Mouse (Mus musculus): ENCODE measurements around the gene Atp2c2. TPM values are rescaled to one million over a fixed set of nuclear protein-coding genes. Genes with fewer than 3 reads are reported as not detected.

The Atp2c2 gene
- polyA plus RNA-seq, 1 experiment from 2014 or later = 0.27 TPM

GRCm38 (mm10) chr8:119724596-119724995 is 24.8 kb downstream of the Atp2c2 start:
- no peak for ATAC-seq (ENCODE audit: low read depth)
- Histone ChIP-seq H3K36me3 (ENCODE audit: control insufficient read depth, insufficient read depth) (no peaks in the 10 kb centered on the region), H3K4me2 (ENCODE audit: low read depth, low read length) (no peak overlapping the region), H3K9me3 (replicated peaks; ENCODE audit: control insufficient read depth, low read length) (no peaks in the 10 kb centered on the region), H3K27ac (ENCODE audit: low read length) (no peak overlapping the region), H3K9ac (ENCODE audit: low read depth, low read length) (no peak overlapping the region), H3K4me1 (ENCODE audit: control insufficient read depth, low read depth, low read length) (peaks cover 7% of the 10 kb centered on the region), H3K4me3 (ENCODE audit: low read depth, low read length) (no peak overlapping the region), H3K27me3 (ENCODE audit: control insufficient read depth, insufficient read depth, low read depth, low read length) (no peaks in the 10 kb centered on the region)
- WGBS (ENCODE audit: insufficient replicate concordance) = 55% methylated on average over 6 of the region's 6 CpGs

DNA sequence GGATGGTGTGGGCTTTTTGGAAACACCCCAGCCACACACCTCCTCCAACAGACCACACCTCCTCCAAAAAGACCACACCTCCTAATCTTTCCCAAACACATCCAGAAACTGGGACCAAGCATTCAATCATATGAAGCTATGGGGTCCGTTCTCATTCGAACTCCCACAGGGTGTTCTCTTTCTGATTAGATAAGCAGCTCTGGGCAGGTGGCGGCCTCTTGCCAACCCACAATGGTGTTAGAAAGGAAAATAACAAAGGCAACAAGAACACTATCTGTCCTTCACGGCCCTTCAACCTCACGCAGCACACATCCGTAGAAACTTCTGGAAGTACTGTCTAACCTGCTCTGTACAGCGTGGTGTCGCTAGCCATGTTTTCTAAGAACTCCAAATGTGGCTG is 27.3 kb downstream of the Atp2c2 start:
- H3K9me3 ChIP-seq (replicated peaks; ENCODE audit: control insufficient read depth, low read length) = no peaks in the 10 kb centered on the region
- H3K27ac ChIP-seq (ENCODE audit: low read length) = no peak overlapping the region
- WGBS (ENCODE audit: insufficient replicate concordance) = 24% methylated on average over 8 of the region's 8 CpGs
- ATAC-seq (ENCODE audit: low read depth) = peak; percentile 76
- no peak overlapping the region for H3K9ac ChIP-seq (ENCODE audit: low read depth, low read length)
- peaks cover 7% of the 10 kb centered on the region for H3K4me1 ChIP-seq (ENCODE audit: control insufficient read depth, low read depth, low read length)
- no peak overlapping the region for H3K4me3 ChIP-seq (ENCODE audit: low read depth, low read length)
- H3K4me2 ChIP-seq (ENCODE audit: low read depth, low read length) = 0 out of 2 replicates have a peak overlapping the region, but pooled peaks have one; percentile 9
- no peaks in the 10 kb centered on the region for H3K36me3 ChIP-seq (ENCODE audit: control insufficient read depth, insufficient read depth)
- H3K27me3 ChIP-seq (ENCODE audit: control insufficient read depth, insufficient read depth, low read depth, low read length) = no peaks in the 10 kb centered on the region

- no peak for ATAC-seq (ENCODE audit: low read depth)
- Histone ChIP-seq H3K27me3 (ENCODE audit: control insufficient read depth, insufficient read depth, low read depth, low read length) (no peaks in the 10 kb centered on the region), H3K4me1 (ENCODE audit: control insufficient read depth, low read depth, low read length) (peaks cover 7% of the 10 kb centered on the region), H3K27ac (ENCODE audit: low read length) (no peak overlapping the region), H3K36me3 (ENCODE audit: control insufficient read depth, insufficient read depth) (no peaks in the 10 kb centered on the region), H3K9me3 (replicated peaks; ENCODE audit: control insufficient read depth, low read length) (no peaks in the 10 kb centered on the region), H3K9ac (ENCODE audit: low read depth, low read length) (no peak overlapping the region), H3K4me3 (ENCODE audit: low read depth, low read length) (no peak overlapping the region), H3K4me2 (ENCODE audit: low read depth, low read length) (no peak overlapping the region)
- 66% methylated on average over 8 of the region's 8 CpGs for WGBS (ENCODE audit: insufficient replicate concordance)
Observed at GRCm38 (mm10) chr8:119728351-119728895, 28.6 kb downstream of the Atp2c2 start.

DNA sequence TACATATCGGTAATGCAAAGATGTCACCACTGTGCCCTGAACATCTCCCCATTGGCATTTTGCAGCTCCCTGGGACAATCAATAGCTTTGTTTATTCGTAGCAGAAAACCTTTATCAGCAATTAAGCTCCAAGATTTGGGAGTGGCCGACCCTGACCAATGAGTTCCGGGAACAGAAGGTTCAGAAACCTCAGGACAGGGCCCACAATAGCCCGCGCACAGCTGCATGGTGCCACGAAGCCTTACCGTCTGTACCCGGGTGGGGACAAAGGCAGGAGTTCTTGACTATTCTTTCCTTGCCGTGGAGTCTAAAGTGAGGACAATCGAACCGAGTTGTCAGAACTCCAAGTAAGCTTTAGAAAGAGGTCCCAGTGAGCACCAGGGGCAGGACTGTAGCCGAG is 32.3 kb downstream of the Atp2c2 start:
- H3K27ac ChIP-seq (ENCODE audit: low read length) = no peak overlapping the region
- no peaks in the 10 kb centered on the region for H3K9me3 ChIP-seq (replicated peaks; ENCODE audit: control insufficient read depth, low read length)
- H3K27me3 ChIP-seq (ENCODE audit: control insufficient read depth, insufficient read depth, low read depth, low read length) = no peaks in the 10 kb centered on the region
- peaks cover 1% of the 10 kb centered on the region for H3K4me1 ChIP-seq (ENCODE audit: control insufficient read depth, low read depth, low read length)
- no peaks in the 10 kb centered on the region for H3K36me3 ChIP-seq (ENCODE audit: control insufficient read depth, insufficient read depth)
- no peak overlapping the region for H3K9ac ChIP-seq (ENCODE audit: low read depth, low read length)
- WGBS (ENCODE audit: insufficient replicate concordance) = 65% methylated on average over 13 of the region's 13 CpGs
- ATAC-seq (ENCODE audit: low read depth) = no peak
- H3K4me3 ChIP-seq (ENCODE audit: low read depth, low read length) = no peak overlapping the region
- H3K4me2 ChIP-seq (ENCODE audit: low read depth, low read length) = no peak overlapping the region

GRCm38 (mm10) chr8:119736348-119736917 is 36.6 kb downstream of the Atp2c2 start:
- Histone ChIP-seq H3K4me1 (ENCODE audit: control insufficient read depth, low read depth, low read length) (no peaks in the 10 kb centered on the region; the same call in 1 of the 2 replicates), H3K4me2 (ENCODE audit: low read depth, low read length) (no peak overlapping the region), H3K27me3 (ENCODE audit: control insufficient read depth, insufficient read depth, low read depth, low read length) (no peaks in the 10 kb centered on the region; the same call in 1 of the 2 replicates), H3K4me3 (ENCODE audit: low read depth, low read length) (no peak overlapping the region), H3K27ac (ENCODE audit: low read length) (no peak overlapping the region), H3K9me3 (replicated peaks; ENCODE audit: control insufficient read depth, low read length) (no peaks in the 10 kb centered on the region), H3K36me3 (ENCODE audit: control insufficient read depth, insufficient read depth) (no peaks in the 10 kb centered on the region), H3K9ac (ENCODE audit: low read depth, low read length) (no peak overlapping the region)
- ATAC-seq (ENCODE audit: low read depth) = no peak
- 65% methylated on average over 10 of the region's 10 CpGs for WGBS (ENCODE audit: insufficient replicate concordance)

DNA sequence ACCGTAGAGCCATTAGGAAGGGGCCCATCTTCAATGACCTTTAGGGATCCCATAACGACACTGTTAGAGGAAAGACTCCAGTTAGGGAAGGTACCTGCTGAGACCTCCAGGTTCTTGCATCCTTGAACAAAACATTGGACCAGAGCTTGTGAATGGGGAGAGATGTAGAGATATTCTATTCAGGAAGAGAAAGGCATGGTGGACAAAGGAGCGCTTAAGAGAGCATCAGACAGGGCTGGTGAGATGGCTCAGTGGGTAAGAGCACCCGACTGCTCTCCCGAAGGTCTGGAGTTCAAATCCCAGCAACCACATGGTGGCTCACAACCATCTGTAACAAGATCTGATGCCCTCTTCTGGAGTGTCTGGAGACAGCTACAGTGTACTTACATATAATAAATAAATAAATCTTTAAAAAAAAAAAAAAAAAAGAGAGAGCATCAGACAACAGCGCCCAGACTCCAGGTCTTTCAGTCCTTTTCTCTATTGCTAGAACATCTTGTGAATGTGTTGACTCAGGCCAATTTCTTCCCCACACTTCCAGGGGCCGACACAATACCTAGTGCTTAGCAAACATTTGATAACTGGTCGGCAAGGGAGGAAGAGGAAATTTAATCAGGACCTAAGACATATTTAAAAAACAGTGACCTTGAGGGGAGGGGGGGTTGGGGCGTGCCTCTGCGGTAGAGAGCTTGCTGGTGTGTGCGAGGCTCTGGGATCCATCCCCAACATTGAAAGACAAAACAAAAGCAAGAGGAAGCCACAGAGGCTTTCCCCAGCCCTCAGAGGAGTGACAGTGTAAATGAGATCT is 37.5 kb downstream of the Atp2c2 start:
- Histone ChIP-seq H3K4me3 (ENCODE audit: low read depth, low read length) (no peak overlapping the region), H3K4me2 (ENCODE audit: low read depth, low read length) (no peak overlapping the region), H3K4me1 (ENCODE audit: control insufficient read depth, low read depth, low read length) (no peaks in the 10 kb centered on the region; the same call in 1 of the 2 replicates), H3K9ac (ENCODE audit: low read depth, low read length) (no peak overlapping the region), H3K9me3 (replicated peaks; ENCODE audit: control insufficient read depth, low read length) (no peaks in the 10 kb centered on the region), H3K27me3 (ENCODE audit: control insufficient read depth, insufficient read depth, low read depth, low read length) (no peaks in the 10 kb centered on the region; the same call in 1 of the 2 replicates), H3K36me3 (ENCODE audit: control insufficient read depth, insufficient read depth) (no peaks in the 10 kb centered on the region), H3K27ac (ENCODE audit: low read length) (no peak overlapping the region)
- ATAC-seq (ENCODE audit: low read depth) = peak; percentile 39; the same call in 1 of the 2 replicates
- 51% methylated on average over 11 of the region's 11 CpGs for WGBS (ENCODE audit: insufficient replicate concordance)

DNA sequence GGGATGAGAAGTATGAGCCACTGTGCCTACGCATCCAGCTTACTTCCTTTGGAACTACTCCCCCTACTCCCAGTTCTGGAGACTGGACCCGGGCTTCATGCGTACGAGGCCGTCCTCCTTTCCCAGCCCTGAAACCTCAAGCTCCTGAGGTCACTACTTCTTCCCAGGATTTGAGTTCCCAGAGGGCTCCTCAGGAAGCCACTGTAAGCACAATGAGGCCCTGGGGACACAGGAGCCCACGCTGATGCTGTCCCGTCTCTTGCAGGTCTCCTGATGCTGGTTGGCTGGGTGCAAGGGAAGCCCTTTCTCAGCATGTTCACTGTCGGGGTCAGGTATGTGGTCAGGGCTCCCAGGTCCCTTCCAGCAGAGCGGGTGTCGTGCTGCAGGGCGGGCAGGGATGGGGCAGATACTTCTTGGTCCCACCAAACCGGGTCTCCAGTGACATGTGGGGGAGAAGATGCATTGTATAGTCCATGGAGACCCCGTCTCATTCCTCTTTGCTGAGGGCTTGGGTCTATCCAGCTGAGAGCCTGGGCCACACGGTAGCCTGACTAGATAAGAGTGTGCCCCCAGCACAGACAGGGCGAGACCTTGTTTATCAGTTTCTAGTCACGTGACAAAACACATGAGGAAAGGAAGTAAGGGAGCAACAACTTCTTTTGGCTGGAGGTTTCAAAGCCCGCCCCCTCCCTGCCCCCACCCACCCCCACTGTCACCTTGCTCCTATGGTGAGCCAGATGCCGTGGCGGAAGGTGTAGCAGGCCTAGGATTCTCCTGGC is 38.5 kb downstream of the Atp2c2 start:
- H3K4me3 ChIP-seq (ENCODE audit: low read depth, low read length) = no peak overlapping the region
- H3K27me3 ChIP-seq (ENCODE audit: control insufficient read depth, insufficient read depth, low read depth, low read length) = no peaks in the 10 kb centered on the region; the same call in 1 of the 2 replicates
- H3K4me1 ChIP-seq (ENCODE audit: control insufficient read depth, low read depth, low read length) = no peaks in the 10 kb centered on the region; the same call in 1 of the 2 replicates
- H3K9me3 ChIP-seq (replicated peaks; ENCODE audit: control insufficient read depth, low read length) = no peaks in the 10 kb centered on the region
- peak; percentile 71 for ATAC-seq (ENCODE audit: low read depth)
- no peak overlapping the region for H3K4me2 ChIP-seq (ENCODE audit: low read depth, low read length)
- no peak overlapping the region for H3K27ac ChIP-seq (ENCODE audit: low read length)
- H3K36me3 ChIP-seq (ENCODE audit: control insufficient read depth, insufficient read depth) = no peaks in the 10 kb centered on the region
- H3K9ac ChIP-seq (ENCODE audit: low read depth, low read length) = no peak overlapping the region
- WGBS (ENCODE audit: insufficient replicate concordance) = 50% methylated on average over 19 of the region's 19 CpGs

DNA sequence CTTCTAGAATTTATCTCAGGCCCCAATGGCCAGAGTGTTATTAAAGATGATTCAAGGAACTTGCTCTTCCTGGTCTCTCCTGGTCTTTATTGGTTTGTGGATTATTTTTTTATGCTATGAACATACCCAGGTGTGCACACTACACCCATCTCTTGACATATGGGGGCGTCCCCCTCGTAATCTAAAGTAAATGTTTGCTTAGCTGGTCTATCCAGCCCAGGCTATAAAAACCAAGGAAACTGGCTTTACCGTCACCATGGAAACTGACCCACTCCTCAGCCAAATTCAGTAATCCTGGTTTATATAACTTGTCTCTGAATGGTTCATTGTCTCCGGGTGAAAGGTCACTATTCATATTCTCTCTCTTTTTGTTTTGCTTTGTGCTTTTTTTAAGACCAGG is 40.8 kb downstream of the Atp2c2 start:
- no peaks in the 10 kb centered on the region; the same call in 1 of the 2 replicates for H3K4me1 ChIP-seq (ENCODE audit: control insufficient read depth, low read depth, low read length)
- no peak for ATAC-seq (ENCODE audit: low read depth)
- no peaks in the 10 kb centered on the region; the same call in 1 of the 2 replicates for H3K27me3 ChIP-seq (ENCODE audit: control insufficient read depth, insufficient read depth, low read depth, low read length)
- no peak overlapping the region for H3K4me3 ChIP-seq (ENCODE audit: low read depth, low read length)
- 49% methylated on average over 4 of the region's 4 CpGs for WGBS (ENCODE audit: insufficient replicate concordance)
- H3K9me3 ChIP-seq (replicated peaks; ENCODE audit: control insufficient read depth, low read length) = no peaks in the 10 kb centered on the region
- H3K9ac ChIP-seq (ENCODE audit: low read depth, low read length) = no peak overlapping the region
- no peak overlapping the region for H3K27ac ChIP-seq (ENCODE audit: low read length)
- no peak overlapping the region for H3K4me2 ChIP-seq (ENCODE audit: low read depth, low read length)
- no peaks in the 10 kb centered on the region for H3K36me3 ChIP-seq (ENCODE audit: control insufficient read depth, insufficient read depth)
